Mouse (Mus musculus): ENCODE results near the gene Neu2. TPM values are rescaled to one million over a fixed set of nuclear protein-coding genes. Genes with fewer than 3 reads are reported as not detected.
"Not testable (repeated sequence)": the region's sequence is repeated elsewhere in the genome, so short reads cannot be mapped to it uniquely, and the experiment has no call there.

Neu2 gene
- polyA plus RNA-seq (2012; ENCODE audit: insufficient read depth, insufficient read length, low replicate concordance, missing spikeins), result not detected in 2 replicates

GRCm38 (mm10) chr1:87509561-87510165 is at the start of gene Neu2:
TSS of gene Neu2 (plus strand) at chr1:87509889.
- Histone ChIP-seq H3K27ac (ENCODE audit: insufficient read depth, low read depth, low read length) (peak within 1 kb of the TSS; percentile 51), H3K4me3 (ENCODE audit: insufficient read depth, low read depth, low read length) (peak within 1 kb of the TSS; percentile 95), H3K4me1 (ENCODE audit: control insufficient read depth, insufficient read depth, low read length) (peaks cover 16% of the 10 kb centered on the region)
- TF ChIP-seq POLR2A (IDR thresholded peaks at IDR 0.05; ENCODE audit: insufficient read depth, low read depth, low read length) (no peak), CTCF (IDR thresholded peaks at IDR 0.05; ENCODE audit: insufficient read depth, low read depth, low read length) (no peak)
- WGBS, result under 1% methylated on average over 56 of the region's 56 CpGs

DNA sequence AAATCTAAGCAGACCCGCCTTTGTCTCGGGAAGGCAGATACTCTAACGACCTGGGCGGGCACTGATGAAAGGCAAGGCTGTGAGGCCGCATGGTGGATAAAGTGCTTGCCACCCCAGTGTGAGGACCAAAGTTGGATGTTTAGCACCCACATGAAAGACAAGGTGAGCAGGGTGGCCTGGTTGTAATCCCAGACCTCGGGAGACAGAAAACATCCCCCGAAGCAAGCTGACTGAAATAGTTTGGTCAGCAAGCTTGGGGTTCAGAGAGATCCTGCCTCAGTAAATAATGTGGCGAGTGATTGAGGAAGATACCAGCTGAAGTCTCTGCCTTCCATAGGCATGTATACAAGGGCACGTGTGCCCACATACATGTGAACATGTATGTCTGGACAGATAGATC is 42.2 kb upstream of the Neu2 start:
- H3K4me1 ChIP-seq (ENCODE audit: control insufficient read depth, insufficient read depth, low read length), result peaks cover 8% of the 10 kb centered on the region
- no peak for TF ChIP-seq CTCF (IDR thresholded peaks at IDR 0.05; ENCODE audit: insufficient read depth, low read depth, low read length)
- TF ChIP-seq POLR2A (IDR thresholded peaks at IDR 0.05; ENCODE audit: insufficient read depth, low read depth, low read length), result no peak
- no peak overlapping the region for H3K4me3 ChIP-seq (ENCODE audit: insufficient read depth, low read depth, low read length)
- WGBS, result 65% methylated on average over 9 of the region's 9 CpGs
- no peak overlapping the region for H3K27ac ChIP-seq (ENCODE audit: insufficient read depth, low read depth, low read length)

- no peak overlapping the region for H3K27ac ChIP-seq (ENCODE audit: insufficient read depth, low read depth, low read length)
- TF ChIP-seq CTCF (IDR thresholded peaks at IDR 0.05; ENCODE audit: insufficient read depth, low read depth, low read length) (no peak), POLR2A (IDR thresholded peaks at IDR 0.05; ENCODE audit: insufficient read depth, low read depth, low read length) (no peak)
- H3K4me1 ChIP-seq (ENCODE audit: control insufficient read depth, insufficient read depth, low read length), result peaks cover 8% of the 10 kb centered on the region
- 66% methylated on average over 6 of the region's 6 CpGs for WGBS
- H3K4me3 ChIP-seq (ENCODE audit: insufficient read depth, low read depth, low read length), result no peak overlapping the region
Observed at GRCm38 (mm10) chr1:87468321-87468720, 41.4 kb upstream of the Neu2 start.

DNA sequence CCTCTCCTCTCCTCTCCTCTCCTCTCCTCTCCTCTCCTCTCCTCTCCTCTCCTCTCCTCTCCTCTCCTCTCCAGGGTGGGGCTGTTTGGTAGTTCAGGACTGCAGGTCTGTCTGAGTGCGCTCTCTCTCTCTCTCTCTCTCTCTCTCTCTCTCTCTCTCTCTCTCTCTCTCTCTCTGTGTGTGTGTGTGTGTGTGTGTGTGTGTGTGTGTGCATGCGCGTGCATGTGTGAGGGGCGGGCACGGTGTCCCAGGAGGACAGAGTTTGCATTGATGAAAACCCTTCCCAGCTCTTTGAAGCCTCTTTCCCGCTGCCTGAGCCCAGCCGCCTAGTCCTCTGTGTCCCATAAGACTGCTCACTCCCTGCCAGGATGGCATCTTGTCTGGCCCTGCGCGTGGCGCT is 39.7 kb upstream of the Neu2 start, which contains the start of gene Snorc:
TSS of gene Snorc (plus strand) at position 301 of the 400 bp plus-strand sequence.
- not testable (repeated sequence) for H3K4me1 ChIP-seq (ENCODE audit: control insufficient read depth, insufficient read depth, low read length)
- 44% methylated on average over 8 of the region's 10 CpGs for WGBS

GRCm38 (mm10) chr1:87471914-87472313 is 37.8 kb upstream of the Neu2 start:
- H3K4me3 ChIP-seq (ENCODE audit: insufficient read depth, low read depth, low read length), result no peak overlapping the region
- H3K4me1 ChIP-seq (ENCODE audit: control insufficient read depth, insufficient read depth, low read length), result peaks cover 17% of the 10 kb centered on the region
- no peak overlapping the region for H3K27ac ChIP-seq (ENCODE audit: insufficient read depth, low read depth, low read length)
- TF ChIP-seq POLR2A (IDR thresholded peaks at IDR 0.05; ENCODE audit: insufficient read depth, low read depth, low read length) (no peak), CTCF (IDR thresholded peaks at IDR 0.05; ENCODE audit: insufficient read depth, low read depth, low read length) (no peak)
- WGBS, result 63% methylated on average over 7 of the region's 7 CpGs

More for the DNA sequence above, 39.7 kb upstream of the Neu2 start, which contains the start of gene Snorc:
- H3K27ac ChIP-seq (ENCODE audit: insufficient read depth, low read depth, low read length); H3K4me3 ChIP-seq (ENCODE audit: insufficient read depth, low read depth, low read length): not testable (repeated sequence)

DNA sequence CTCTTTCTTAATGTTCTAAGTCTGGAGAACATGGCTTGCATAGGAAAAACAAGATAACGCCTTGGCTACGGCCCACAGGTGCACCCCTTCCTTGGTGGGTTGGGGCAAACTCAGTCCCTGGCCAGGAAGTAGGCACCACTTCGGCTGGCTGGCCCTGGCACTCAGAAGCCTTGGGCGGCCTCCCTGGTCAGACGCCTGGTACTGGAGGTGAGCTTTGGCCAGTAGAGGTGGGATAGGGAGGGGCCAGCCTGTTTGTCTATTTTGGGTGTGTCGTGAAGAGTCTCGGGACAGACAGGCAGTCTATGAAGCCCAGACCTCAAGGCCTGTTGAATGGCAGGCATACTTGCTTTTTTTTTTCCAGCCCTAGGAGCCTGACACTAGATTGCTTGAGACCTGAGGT is 37.1 kb upstream of the Neu2 start:
- no peak overlapping the region for H3K4me3 ChIP-seq (ENCODE audit: insufficient read depth, low read depth, low read length)
- H3K27ac ChIP-seq (ENCODE audit: insufficient read depth, low read depth, low read length), result no peak overlapping the region
- 76% methylated on average over 7 of the region's 7 CpGs for WGBS
- TF ChIP-seq POLR2A (IDR thresholded peaks at IDR 0.05; ENCODE audit: insufficient read depth, low read depth, low read length) (no peak), CTCF (IDR thresholded peaks at IDR 0.05; ENCODE audit: insufficient read depth, low read depth, low read length) (no peak)
- peaks cover 14% of the 10 kb centered on the region for H3K4me1 ChIP-seq (ENCODE audit: control insufficient read depth, insufficient read depth, low read length)

DNA sequence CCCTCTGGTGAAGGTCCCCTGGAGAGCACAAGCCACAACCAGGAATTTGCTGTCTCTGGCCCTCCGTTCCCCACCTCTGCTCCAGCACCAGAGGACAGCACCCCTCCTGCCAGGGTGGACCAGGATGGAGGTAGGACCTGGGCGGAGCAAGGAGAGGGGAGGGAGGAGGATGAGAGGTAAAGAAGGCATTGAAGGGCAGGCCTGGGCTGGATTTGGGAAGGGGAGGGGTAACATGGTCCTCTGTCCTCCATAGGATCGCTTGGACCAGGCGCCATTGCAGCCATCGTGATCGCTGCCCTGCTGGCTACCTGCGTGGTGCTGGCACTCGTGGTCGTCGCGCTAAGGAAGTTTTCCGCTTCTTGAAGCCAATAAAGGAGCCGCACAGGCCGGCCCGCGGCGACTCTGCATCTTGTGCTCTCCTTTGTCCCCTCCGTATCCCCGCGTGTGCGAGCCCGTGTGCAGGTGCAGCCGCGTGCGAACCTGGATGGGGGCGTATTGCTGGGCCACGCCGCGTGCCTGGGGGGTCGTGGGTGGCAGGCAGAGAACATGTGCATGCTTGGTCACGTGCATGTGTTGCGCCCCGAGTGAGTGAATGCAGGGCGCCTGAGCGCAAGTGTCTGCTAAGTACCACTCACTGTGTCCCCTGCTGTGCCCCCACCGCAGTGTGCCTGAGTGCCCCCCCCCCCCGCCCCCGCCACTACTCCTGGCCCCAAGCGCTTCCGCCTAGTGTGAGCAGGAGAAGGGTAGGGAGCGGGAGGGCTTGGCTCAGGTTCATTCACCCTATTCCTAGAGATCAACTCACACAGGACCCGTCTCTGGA is 34.4 kb upstream of the Neu2 start:
- Histone ChIP-seq H3K4me3 (ENCODE audit: insufficient read depth, low read depth, low read length) (peak overlapping the region; percentile 36), H3K4me1 (ENCODE audit: control insufficient read depth, insufficient read depth, low read length) (peaks cover 14% of the 10 kb centered on the region), H3K27ac (ENCODE audit: insufficient read depth, low read depth, low read length) (no peak overlapping the region)
- no peak for TF ChIP-seq CTCF (IDR thresholded peaks at IDR 0.05; ENCODE audit: insufficient read depth, low read depth, low read length)
- TF ChIP-seq POLR2A (IDR thresholded peaks at IDR 0.05; ENCODE audit: insufficient read depth, low read depth, low read length), result no peak
- 2% methylated on average over 42 of the region's 42 CpGs for WGBS

DNA sequence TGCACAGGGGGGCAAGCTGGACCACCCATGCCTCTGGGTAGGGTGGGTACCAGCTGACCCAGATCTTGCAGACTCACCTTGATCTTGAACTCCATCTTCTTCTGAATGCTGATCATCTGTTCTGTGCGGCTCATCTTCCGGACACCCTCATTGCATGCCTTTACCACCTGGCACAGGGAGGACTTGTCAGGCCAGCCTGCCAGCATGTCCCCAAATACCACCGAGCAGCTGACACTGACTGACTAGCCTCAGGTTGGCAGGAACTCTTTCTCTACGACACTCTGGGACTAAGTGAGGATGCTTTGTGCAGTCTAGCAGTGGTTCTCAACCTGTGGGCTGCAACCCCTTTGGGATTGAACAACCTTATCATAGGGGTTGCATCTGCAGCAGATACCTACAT is 27.1 kb upstream of the Neu2 start:
- H3K4me3 ChIP-seq (ENCODE audit: insufficient read depth, low read depth, low read length), result no peak overlapping the region
- peaks cover 8% of the 10 kb centered on the region for H3K4me1 ChIP-seq (ENCODE audit: control insufficient read depth, insufficient read depth, low read length)
- H3K27ac ChIP-seq (ENCODE audit: insufficient read depth, low read depth, low read length), result no peak overlapping the region
- no peak for TF ChIP-seq CTCF (IDR thresholded peaks at IDR 0.05; ENCODE audit: insufficient read depth, low read depth, low read length)
- TF ChIP-seq POLR2A (IDR thresholded peaks at IDR 0.05; ENCODE audit: insufficient read depth, low read depth, low read length), result no peak
- WGBS, result 86% methylated on average over 4 of the region's 4 CpGs

DNA sequence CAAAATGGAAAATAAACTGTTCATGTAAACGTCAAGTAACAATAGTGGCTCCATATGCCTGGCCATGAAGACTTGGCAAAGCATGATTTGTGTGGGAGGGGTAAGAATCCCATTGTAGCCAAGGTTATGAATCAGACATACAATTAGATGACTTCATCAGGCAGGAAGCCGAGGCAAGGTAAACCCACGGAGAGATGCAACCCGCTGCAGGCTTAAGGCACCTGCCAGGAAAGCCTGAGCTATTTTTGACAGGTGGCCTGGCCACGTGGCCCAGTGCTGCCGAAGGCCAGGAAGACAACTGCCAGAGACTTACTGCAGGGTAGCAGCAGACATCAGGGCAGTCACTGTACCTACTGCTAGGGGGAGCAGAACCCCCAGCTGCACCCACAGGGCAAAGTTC is 23.3 kb upstream of the Neu2 start:
- WGBS, result 37% methylated on average over 6 of the region's 6 CpGs
- Histone ChIP-seq H3K4me3 (ENCODE audit: insufficient read depth, low read depth, low read length) (no peak overlapping the region), H3K27ac (ENCODE audit: insufficient read depth, low read depth, low read length) (peak overlapping the region; percentile 12; the same call in 1 of the 2 replicates), H3K4me1 (ENCODE audit: control insufficient read depth, insufficient read depth, low read length) (peaks cover 11% of the 10 kb centered on the region)
- TF ChIP-seq POLR2A (IDR thresholded peaks at IDR 0.05; ENCODE audit: insufficient read depth, low read depth, low read length) (no peak), CTCF (IDR thresholded peaks at IDR 0.05; ENCODE audit: insufficient read depth, low read depth, low read length) (no peak)

All from olfactory bulb, adult 2 months (tissue).